Mouse (Mus musculus): ENCODE data around the gene Exosc8. TPM values are rescaled to one million over a fixed set of nuclear protein-coding genes. Genes with fewer than 3 reads are reported as not detected.

Exosc8 gene
- polyA plus RNA-seq, 1 experiment from 2014 or later: 106 TPM

- ATAC-seq (ENCODE audit: low read depth) (no peak), DNase-seq (no peak)
- WGBS (ENCODE audit: insufficient replicate concordance): 62% methylated on average over 15 of the region's 15 CpGs
- Histone ChIP-seq H3K27ac (no peak overlapping the region), H3K36me3 (no peaks in the 10 kb centered on the region), H3K4me1 (replicated peaks) (peaks cover 7% of the 10 kb centered on the region; the same call in 1 of the 2 replicates), H3K9me3 (replicated peaks) (no peaks in the 10 kb centered on the region), H3K27me3 (peaks cover 23% of the 10 kb centered on the region), H3K4me3 (replicated peaks) (no peak overlapping the region), H3K9ac (no peak overlapping the region), H3K4me2 (no peak overlapping the region)
Observed at GRCm38 (mm10) chr3:54760321-54761115, 25.3 kb upstream of the Exosc8 start.

- H3K4me2 ChIP-seq: no peak overlapping the region
- WGBS (ENCODE audit: insufficient replicate concordance): 65% methylated on average over 9 of the region's 9 CpGs
- H3K27ac ChIP-seq: no peak overlapping the region
- ATAC-seq (ENCODE audit: low read depth): no peak
- no peak for DNase-seq
- H3K9me3 ChIP-seq (replicated peaks): no peaks in the 10 kb centered on the region
- peaks cover 10% of the 10 kb centered on the region for H3K4me1 ChIP-seq (replicated peaks)
- H3K9ac ChIP-seq: no peak overlapping the region
- peaks cover 36% of the 10 kb centered on the region for H3K27me3 ChIP-seq
- no peaks in the 10 kb centered on the region for H3K36me3 ChIP-seq
- H3K4me3 ChIP-seq (replicated peaks): no peak overlapping the region
Observed at GRCm38 (mm10) chr3:54759211-54759610, 24.0 kb upstream of the Exosc8 start.

GRCm38 (mm10) chr3:54757446-54757845, 22.3 kb upstream of the Exosc8 start:
- Histone ChIP-seq H3K9ac (no peak overlapping the region), H3K27ac (no peak overlapping the region), H3K27me3 (peaks cover 41% of the 10 kb centered on the region), H3K36me3 (no peaks in the 10 kb centered on the region), H3K4me2 (no peak overlapping the region), H3K9me3 (replicated peaks) (no peaks in the 10 kb centered on the region), H3K4me1 (replicated peaks) (peaks cover 10% of the 10 kb centered on the region), H3K4me3 (replicated peaks) (no peak overlapping the region)
- WGBS (ENCODE audit: insufficient replicate concordance): 73% methylated on average over 8 of the region's 8 CpGs
- ATAC-seq (ENCODE audit: low read depth) (no peak), DNase-seq (no peak)

- Histone ChIP-seq H3K27ac (no peak overlapping the region), H3K9me3 (replicated peaks) (no peaks in the 10 kb centered on the region), H3K4me2 (peak overlapping the region; percentile 72), H3K4me3 (replicated peaks) (peak overlapping the region; percentile 56), H3K9ac (peak overlapping the region; percentile 33; the same call in 1 of the 2 replicates), H3K27me3 (peaks cover 41% of the 10 kb centered on the region), H3K4me1 (replicated peaks) (peaks cover 6% of the 10 kb centered on the region; the same call in 1 of the 2 replicates), H3K36me3 (peaks cover 5% of the 10 kb centered on the region; the same call in 1 of the 2 replicates)
- no peak for DNase-seq
- no peak for ATAC-seq (ENCODE audit: low read depth)
- 5% methylated on average over 11 of the region's 11 CpGs for WGBS (ENCODE audit: insufficient replicate concordance)
Observed at GRCm38 (mm10) chr3:54756058-54756457, 20.9 kb upstream of the Exosc8 start.

GRCm38 (mm10) chr3:54755145-54756041, 20.2 kb upstream of the Exosc8 start, which contains the start of gene Smad9:
Gene Smad9 (plus strand): TSS chr3:54755582.
- no peaks in the 10 kb centered on the region for H3K9me3 ChIP-seq (replicated peaks)
- peak within 1 kb of the TSS; percentile 72 for H3K4me2 ChIP-seq
- no peak for DNase-seq
- peak; percentile 45 for ATAC-seq (ENCODE audit: low read depth)
- H3K9ac ChIP-seq: peak within 1 kb of the TSS; percentile 33; the same call in 1 of the 2 replicates
- peak within 1 kb of the TSS; percentile 56 for H3K4me3 ChIP-seq (replicated peaks)
- H3K4me1 ChIP-seq (replicated peaks): peaks cover 3% of the 10 kb centered on the region; the same call in 1 of the 2 replicates
- H3K36me3 ChIP-seq: peaks cover 11% of the 10 kb centered on the region
- WGBS (ENCODE audit: insufficient replicate concordance): 2% methylated on average over 61 of the region's 66 CpGs
- no peak within 1 kb of the TSS for H3K27ac ChIP-seq
- H3K27me3 ChIP-seq: peaks cover 41% of the 10 kb centered on the region

GRCm38 (mm10) chr3:54753411-54753810, 18.2 kb upstream of the Exosc8 start:
- Histone ChIP-seq H3K4me3 (replicated peaks) (no peak overlapping the region), H3K36me3 (peaks cover 29% of the 10 kb centered on the region), H3K9me3 (replicated peaks) (no peaks in the 10 kb centered on the region), H3K9ac (no peak overlapping the region), H3K4me1 (replicated peaks) (peaks cover 3% of the 10 kb centered on the region; the same call in 1 of the 2 replicates), H3K4me2 (no peak overlapping the region), H3K27ac (no peak overlapping the region), H3K27me3 (peaks cover 41% of the 10 kb centered on the region)
- no peak for ATAC-seq (ENCODE audit: low read depth)
- 60% methylated on average over 4 of the region's 4 CpGs for WGBS (ENCODE audit: insufficient replicate concordance)
- no peak for DNase-seq

GRCm38 (mm10) chr3:54745799-54746198, 10.6 kb upstream of the Exosc8 start:
- DNase-seq: no peak
- Histone ChIP-seq H3K4me2 (no peak overlapping the region), H3K27me3 (no peaks in the 10 kb centered on the region), H3K27ac (no peak overlapping the region), H3K9ac (no peak overlapping the region), H3K4me1 (replicated peaks) (no peaks in the 10 kb centered on the region), H3K36me3 (peaks cover 96% of the 10 kb centered on the region), H3K9me3 (replicated peaks) (no peaks in the 10 kb centered on the region), H3K4me3 (replicated peaks) (no peak overlapping the region)
- 64% methylated on average over 5 of the region's 5 CpGs for WGBS (ENCODE audit: insufficient replicate concordance)
- ATAC-seq (ENCODE audit: low read depth): no peak

GRCm38 (mm10) chr3:54741965-54742364, 6.8 kb upstream of the Exosc8 start:
- 90% methylated on average over 11 of the region's 11 CpGs for WGBS (ENCODE audit: insufficient replicate concordance)
- H3K36me3 ChIP-seq: peaks cover 92% of the 10 kb centered on the region
- H3K9ac ChIP-seq: no peak overlapping the region
- DNase-seq (no peak), ATAC-seq (ENCODE audit: low read depth) (no peak)
- no peak overlapping the region for H3K4me3 ChIP-seq (replicated peaks)
- no peaks in the 10 kb centered on the region for H3K9me3 ChIP-seq (replicated peaks)
- no peaks in the 10 kb centered on the region for H3K27me3 ChIP-seq
- H3K27ac ChIP-seq: no peak overlapping the region
- H3K4me1 ChIP-seq (replicated peaks): peaks cover 4% of the 10 kb centered on the region; the same call in 1 of the 2 replicates
- H3K4me2 ChIP-seq: no peak overlapping the region

GRCm38 (mm10) chr3:54737317-54737716, 2.1 kb upstream of the Exosc8 start:
- H3K4me1 ChIP-seq (replicated peaks): peaks cover 35% of the 10 kb centered on the region
- H3K9me3 ChIP-seq (replicated peaks): no peaks in the 10 kb centered on the region
- DNase-seq (no peak), ATAC-seq (ENCODE audit: low read depth) (no peak)
- no peaks in the 10 kb centered on the region for H3K27me3 ChIP-seq
- WGBS (ENCODE audit: insufficient replicate concordance): 85% methylated on average over 8 of the region's 8 CpGs
- H3K4me3 ChIP-seq (replicated peaks): no peak overlapping the region
- H3K36me3 ChIP-seq: peaks cover 58% of the 10 kb centered on the region
- no peak overlapping the region for H3K4me2 ChIP-seq
- no peak overlapping the region for H3K27ac ChIP-seq
- no peak overlapping the region for H3K9ac ChIP-seq

GRCm38 (mm10) chr3:54736101-54736927, 1.1 kb upstream of the Exosc8 start:
- Histone ChIP-seq H3K9ac (peak overlapping the region; percentile 95), H3K9me3 (replicated peaks) (no peaks in the 10 kb centered on the region), H3K27ac (peak overlapping the region; percentile 99), H3K36me3 (peaks cover 57% of the 10 kb centered on the region), H3K4me2 (peak overlapping the region; percentile 98), H3K27me3 (no peaks in the 10 kb centered on the region), H3K4me1 (replicated peaks) (peaks cover 43% of the 10 kb centered on the region), H3K4me3 (replicated peaks) (peak overlapping the region; percentile 91)
- 44% methylated on average over 18 of the region's 18 CpGs for WGBS (ENCODE audit: insufficient replicate concordance)
- DNase-seq: no peak
- ATAC-seq (ENCODE audit: low read depth): no peak

All from liver, embryonic 13.5 days (tissue).